Comparison of ENCODE assay signal across 19 mouse cellular contexts in genomic region chr15:90813907-90814306, GRCm38 (mm10).
A peak's percentile ranks its signal among the peaks of the same experiment; 100 is the strongest.
DNase-seq lines count a peak whose midpoint lies in the region; ATAC-seq and TF ChIP-seq lines count a peak whose summit lies in the region.
"Had no signal": no experiment of that assay in that cellular context is flagged by ENCODE, and none has a peak within 500 bp of the region (broad histone marks: within the 10 kb centered on the region; RNA-seq: fewer than 3 reads in every experiment).

No protein-coding gene starts in this region.

- intact Hi-C loops in heart, adult 2 months (cut with DNase I): no loop called here

- no peak for TF ChIP-seq POLR2A in heart, adult 2 months (IDR thresholded peaks at IDR 0.05; ENCODE audit: insufficient read depth, low read depth, low read length)

- H3K27me3 ChIP-seq in heart, embryonic 16.5 days (ENCODE audit: control insufficient read depth, insufficient read depth, low read length): no peaks in the 10 kb centered on the region
- H3K27me3 ChIP-seq in heart, adult 2 months (ENCODE audit: control insufficient read depth, insufficient read depth, low read length): no peaks in the 10 kb centered on the region
- no peaks in the 10 kb centered on the region for H3K27me3 ChIP-seq in kidney, postnatal 0 days (ENCODE audit: insufficient read depth, low read length)
- H3K27me3 ChIP-seq in kidney, embryonic 14.5 days (ENCODE audit: control insufficient read depth, insufficient read depth, low read length): no peaks in the 10 kb centered on the region
- no peaks in the 10 kb centered on the region for H3K27me3 ChIP-seq in limb, embryonic 15.5 days
- H3K27me3 ChIP-seq: midbrain, embryonic 12.5 days; neural tube, embryonic 15.5 days had no signal

- ATAC-seq in heart, embryonic 16.5 days (replicated peaks; ENCODE audit: extremely low read depth, insufficient read depth, low FRiP score): no peak
- no peak for ATAC-seq in kidney, postnatal 0 days (replicated peaks; ENCODE audit: low FRiP score, low read depth)
- no peak for ATAC-seq in kidney, embryonic 14.5 days (ENCODE audit: low FRiP score, low TSS enrichment)
- ATAC-seq in limb, embryonic 15.5 days (ENCODE audit: insufficient number of reproducible peaks, low FRiP score, low TSS enrichment, low read depth): no peak
- ATAC-seq: activated CD4-positive, CD25-positive, alpha-beta regulatory T cell, adult 4 months; Patski had no signal

- no peak overlapping the region for H3K9ac ChIP-seq in heart, embryonic 16.5 days (ENCODE audit: low read length)
- no peak overlapping the region for H3K9ac ChIP-seq in heart, adult 2 months (ENCODE audit: low read depth, low read length)
- no peak overlapping the region for H3K9ac ChIP-seq in kidney, postnatal 0 days (ENCODE audit: low read depth, low read length)
- no peak overlapping the region for H3K9ac ChIP-seq in kidney, embryonic 14.5 days (ENCODE audit: low read depth, low read length)
- H3K9ac ChIP-seq in limb, embryonic 15.5 days: no peak overlapping the region
- H3K9ac ChIP-seq: midbrain, embryonic 12.5 days; neural tube, embryonic 15.5 days had no signal

- peaks cover 16% of the 10 kb centered on the region for H3K4me1 ChIP-seq in heart, embryonic 16.5 days (ENCODE audit: control insufficient read depth, insufficient read depth, low read length)
- H3K4me1 ChIP-seq in heart, adult 2 months (ENCODE audit: control insufficient read depth, insufficient read depth, low read length): no peaks in the 10 kb centered on the region; the same call in 1 of the 2 replicates
- H3K4me1 ChIP-seq in kidney, postnatal 0 days (replicated peaks; ENCODE audit: insufficient read depth, low read length): no peaks in the 10 kb centered on the region; the same call in 1 of the 2 replicates
- H3K4me1 ChIP-seq in kidney, embryonic 14.5 days (ENCODE audit: control insufficient read depth, insufficient read depth, low read length): peaks cover 6% of the 10 kb centered on the region; the same call in 1 of the 2 replicates
- H3K4me1 ChIP-seq in limb, embryonic 15.5 days: peaks cover 4% of the 10 kb centered on the region
- H3K4me1 ChIP-seq: midbrain, embryonic 12.5 days; neural tube, embryonic 15.5 days had no signal

- no peak for DNase-seq in heart, adult 2 months
- DNase-seq in kidney, postnatal 0 days (ENCODE audit: low spot score): peak; percentile 28
- peak; percentile 38 for DNase-seq in Muller cell, postnatal 12 days (ENCODE audit: inconsistent ontology term)
- no peak for DNase-seq in frontal cortex, postnatal 36 days (ENCODE audit: low spot score in 2 of 2)
- DNase-seq: adrenal gland, postnatal 14 days; B cell, adult 2 months; cerebellum, adult 9-10 months; heart, adult 11 months; lung, adult 2 months; thymus, postnatal 4 days had no signal

- no peaks in the 10 kb centered on the region for H3K79me2 ChIP-seq in heart, adult 2 months (replicated peaks; ENCODE audit: control insufficient read depth, insufficient read depth, low read length)

- H3K4me3 ChIP-seq in heart, embryonic 16.5 days (ENCODE audit: low read length): no peak overlapping the region
- no peak overlapping the region for H3K4me3 ChIP-seq in heart, adult 2 months
- H3K4me3 ChIP-seq in kidney, postnatal 0 days (replicated peaks; ENCODE audit: low read depth, low read length): no peak overlapping the region
- no peak overlapping the region for H3K4me3 ChIP-seq in kidney, embryonic 14.5 days (ENCODE audit: low read length)
- H3K4me3 ChIP-seq in limb, embryonic 15.5 days: no peak overlapping the region
- H3K4me3 ChIP-seq: midbrain, embryonic 12.5 days; neural tube, embryonic 15.5 days had no signal

- H3K4me2 ChIP-seq in heart, embryonic 16.5 days (ENCODE audit: low read depth, low read length): peak overlapping the region; percentile 15; the same call in 1 of the 2 replicates
- H3K4me2 ChIP-seq in kidney, postnatal 0 days (ENCODE audit: low read length): no peak overlapping the region
- H3K4me2 ChIP-seq in kidney, embryonic 14.5 days (replicated peaks; ENCODE audit: low read depth, low read length): no peak overlapping the region
- peak overlapping the region; percentile 14; the same call in 1 of the 2 replicates for H3K4me2 ChIP-seq in limb, embryonic 15.5 days
- H3K4me2 ChIP-seq: liver, embryonic 11.5 days; midbrain, embryonic 12.5 days; neural tube, embryonic 15.5 days had no signal

- no peaks in the 10 kb centered on the region for H3K36me3 ChIP-seq in heart, embryonic 16.5 days (ENCODE audit: control insufficient read depth, insufficient read depth)
- no peaks in the 10 kb centered on the region for H3K36me3 ChIP-seq in heart, adult 2 months (ENCODE audit: control insufficient read depth, insufficient read depth, low read length)
- no peaks in the 10 kb centered on the region for H3K36me3 ChIP-seq in kidney, postnatal 0 days (ENCODE audit: insufficient read depth, low read length)
- no peaks in the 10 kb centered on the region for H3K36me3 ChIP-seq in kidney, embryonic 14.5 days (ENCODE audit: control insufficient read depth, insufficient read depth, low read length)
- H3K36me3 ChIP-seq in limb, embryonic 15.5 days: no peaks in the 10 kb centered on the region
- H3K36me3 ChIP-seq: midbrain, embryonic 12.5 days; neural tube, embryonic 15.5 days had no signal

- H3K9me3 ChIP-seq in heart, embryonic 16.5 days (replicated peaks; ENCODE audit: control insufficient read depth, low read length): no peaks in the 10 kb centered on the region
- no peaks in the 10 kb centered on the region for H3K9me3 ChIP-seq in kidney, postnatal 0 days (replicated peaks; ENCODE audit: low read length)
- H3K9me3 ChIP-seq in kidney, embryonic 14.5 days (ENCODE audit: control insufficient read depth, low read length): no peaks in the 10 kb centered on the region
- no peaks in the 10 kb centered on the region for H3K9me3 ChIP-seq in limb, embryonic 15.5 days
- H3K9me3 ChIP-seq: midbrain, embryonic 12.5 days; neural tube, embryonic 15.5 days had no signal

- WGBS in heart, embryonic 16.5 days: 38% methylated on average over 5 of the region's 5 CpGs
- 37% methylated on average over 5 of the region's 5 CpGs for WGBS in heart, adult 2 months
- WGBS in kidney, postnatal 0 days: 23% methylated on average over 5 of the region's 5 CpGs
- WGBS in kidney, embryonic 14.5 days: 31% methylated on average over 5 of the region's 5 CpGs
- 34% methylated on average over 5 of the region's 5 CpGs for WGBS in limb, embryonic 15.5 days

- TF ChIP-seq CTCF in heart, adult 2 months (IDR thresholded peaks at IDR 0.05): no peak
- TF ChIP-seq CTCF in kidney, postnatal 0 days (IDR thresholded peaks at IDR 0.05; ENCODE audit: low read depth): no peak

- no peak overlapping the region for H3K27ac ChIP-seq in heart, embryonic 16.5 days (ENCODE audit: low read length)
- no peak overlapping the region for H3K27ac ChIP-seq in heart, adult 2 months
- no peak overlapping the region for H3K27ac ChIP-seq in kidney, postnatal 0 days
- H3K27ac ChIP-seq in kidney, embryonic 14.5 days (ENCODE audit: low read depth, low read length): no peak overlapping the region
- H3K27ac ChIP-seq in limb, embryonic 15.5 days: no peak overlapping the region
- H3K27ac ChIP-seq: macrophage; midbrain, embryonic 12.5 days; neural tube, embryonic 15.5 days had no signal

- TF ChIP-seq EP300 in heart, adult 2 months (IDR thresholded peaks at IDR 0.05; ENCODE audit: insufficient read depth, low read depth, low read length): no peak

Comparison
In these comparisons a context has a peak if more than half of its experiments do, and no peak if none do; other contexts are left out.
1. H3K4me2 ChIP-seq: peak in heart, embryonic 16.5 days (single experiment) and limb, embryonic 15.5 days (single experiment); none in kidney, postnatal 0 days (single experiment) and kidney, embryonic 14.5 days (single experiment).
2. DNase-seq: peak in kidney, postnatal 0 days (single experiment) and Muller cell, postnatal 12 days (single experiment); none in heart, adult 2 months (0 of 2) and frontal cortex, postnatal 36 days (0 of 2).